Mouse (Mus musculus) neural tube, embryonic 14.5 days (tissue): ENCODE data around the gene Lpcat3. TPM values are rescaled to one million over a fixed set of nuclear protein-coding genes. Genes with fewer than 3 reads are reported as not detected.
A peak's percentile ranks its signal among the peaks of the same experiment; 100 is the strongest.

Experiments used
- ATAC-seq: fragments of 200-750 bp; cut with Nextera tagmentation; 2 replicates; pipeline ENCODE4 v1.8.0; 2017; ENCODE audit warnings: low read depth, mild to moderate bottlenecking, moderate TSS enrichment, moderate library complexity
- H3K27ac ChIP-seq: fragments of 300-500 bp; sonication (generic); 2 replicates; pipeline ENCODE4 v1.5.1; 2014; ENCODE audit warnings: low read depth, mild to moderate bottlenecking, control low read depth, low read length, moderate library complexity, mixed read lengths
- H3K27me3 ChIP-seq: fragments of 300-500 bp; sonication (generic); 2 replicates; pipeline ENCODE4 v1.6.1; 2014; ENCODE audit warnings: low read length; ENCODE audit not compliant: control insufficient read depth, insufficient read depth
- H3K36me3 ChIP-seq: fragments of 300-500 bp; sonication (generic); 2 replicates; pipeline ENCODE4 v1.6.1; 2014; ENCODE audit warnings: low read length, mixed read lengths; ENCODE audit not compliant: control insufficient read depth, insufficient read depth
- H3K4me1 ChIP-seq: fragments of 300-500 bp; sonication (generic); 2 replicates; pipeline ENCODE4 v1.6.1; 2014; ENCODE audit warnings: low read length; ENCODE audit not compliant: control insufficient read depth, insufficient read depth
- H3K4me2 ChIP-seq: fragments of 300-500 bp; sonication (generic); 2 replicates; pipeline ENCODE4 v1.6.1; 2014; ENCODE audit warnings: mild to moderate bottlenecking, low read depth, low read length, control low read depth
- H3K4me3 ChIP-seq: fragments of 300-500 bp; sonication (generic); 2 replicates; pipeline ENCODE4 v1.5.1; 2014; ENCODE audit warnings: low read depth, low read length, control low read depth, mixed read lengths
- H3K9ac ChIP-seq: fragments of 300-500 bp; sonication (generic); replicated peaks from 2 replicates; pipeline ENCODE4 v1.6.1; 2014; ENCODE audit warnings: low read depth, mild to moderate bottlenecking, control low read depth, low read length, mixed read lengths
- H3K9me3 ChIP-seq: fragments of 300-500 bp; sonication (generic); 2 replicates; pipeline ENCODE4 v1.6.1; 2016; ENCODE audit warnings: low read length; ENCODE audit not compliant: control insufficient read depth
- WGBS: fragments of 180-500 bp; shearing (Covaris S2); extraction: QIAGEN DNeasy Blood & Tissue Kit; methylation state at CpG from one replicate; pipeline ENCODE4 v1.1.7; 2014; 5-methylcytosine and 5-hydroxymethylcytosine counted together
- polyA plus RNA-seq: library from polyadenylated mRNA; unstranded; fragments of >200 nt; fragmentation: Nextera tagmentation; extraction: Ambion mirVana; gene quantifications from 2 replicates; pipeline ENCODE4 v1.2.1, GENCODE M21; 2014

The Lpcat3 gene
- polyA plus RNA-seq, 1 experiment from 2014 or later, result 40.0 TPM

DNA sequence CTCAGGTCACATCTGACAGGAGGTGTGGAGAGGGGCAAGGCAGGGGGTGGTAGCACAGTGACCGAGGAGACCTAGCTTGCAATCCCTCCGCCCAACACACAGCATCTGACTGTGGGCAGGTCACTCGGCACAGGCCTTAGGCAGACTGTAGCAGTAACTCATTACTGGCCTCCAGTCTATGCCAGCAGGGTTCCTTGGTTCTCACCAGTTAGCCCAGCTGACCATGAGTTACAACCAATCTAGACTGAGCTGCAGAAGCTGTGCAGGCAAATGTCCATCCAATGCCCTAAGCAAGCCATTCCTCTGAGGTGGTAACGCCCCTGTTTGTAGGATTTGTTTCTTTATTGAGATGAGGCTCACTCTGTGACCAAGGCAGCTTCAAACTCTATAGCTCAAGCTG, 36.5 kb downstream of the Lpcat3 start:
- Histone ChIP-seq H3K4me1 (no peaks in the 10 kb centered on the region), H3K36me3 (peaks cover 29% of the 10 kb centered on the region), H3K27ac (no peak overlapping the region), H3K27me3 (no peaks in the 10 kb centered on the region), H3K9me3 (no peaks in the 10 kb centered on the region), H3K4me2 (no peak overlapping the region), H3K9ac (no peak overlapping the region), H3K4me3 (no peak overlapping the region)
- no peak for ATAC-seq
- 77% methylated on average over 4 of the region's 4 CpGs for WGBS

- no peak overlapping the region for H3K9ac ChIP-seq
- no peaks in the 10 kb centered on the region for H3K4me1 ChIP-seq
- H3K27me3 ChIP-seq, result no peaks in the 10 kb centered on the region
- H3K4me2 ChIP-seq, result no peak overlapping the region
- H3K4me3 ChIP-seq, result no peak overlapping the region
- no peak overlapping the region for H3K27ac ChIP-seq
- no peaks in the 10 kb centered on the region for H3K9me3 ChIP-seq
- WGBS, result 84% methylated on average over 11 of the region's 11 CpGs
- H3K36me3 ChIP-seq, result peaks cover 37% of the 10 kb centered on the region
- ATAC-seq, result no peak
Observed at GRCm38 (mm10) chr6:124699962-124700610, 37.3 kb downstream of the Lpcat3 start.

DNA sequence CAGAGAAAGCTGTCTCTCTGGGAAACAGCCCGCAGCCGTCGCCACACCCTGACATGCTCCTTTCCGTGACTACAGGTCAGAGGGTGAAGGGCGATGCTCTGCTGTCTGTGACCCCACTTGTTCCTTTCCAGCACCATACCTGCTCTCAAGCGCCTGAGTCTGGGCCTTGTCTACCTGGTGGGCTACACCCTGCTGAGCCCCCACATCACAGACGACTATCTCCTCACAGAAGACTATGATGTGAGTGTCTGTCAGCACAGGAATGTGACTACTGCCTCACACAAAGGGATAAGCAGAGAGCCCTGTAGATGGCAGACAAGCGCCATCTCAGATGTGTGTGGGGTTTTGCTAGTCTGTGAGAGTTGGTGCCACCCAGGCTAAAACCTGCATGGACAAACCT, 38.5 kb downstream of the Lpcat3 start:
- H3K36me3 ChIP-seq, result peaks cover 47% of the 10 kb centered on the region
- WGBS, result 76% methylated on average over 8 of the region's 8 CpGs
- ATAC-seq, result peak; percentile 33; the same call in 1 of the 2 replicates
- H3K4me3 ChIP-seq, result no peak overlapping the region
- H3K27me3 ChIP-seq, result no peaks in the 10 kb centered on the region
- no peaks in the 10 kb centered on the region for H3K9me3 ChIP-seq
- H3K4me1 ChIP-seq, result no peaks in the 10 kb centered on the region
- no peak overlapping the region for H3K4me2 ChIP-seq
- no peak overlapping the region for H3K9ac ChIP-seq
- no peak overlapping the region for H3K27ac ChIP-seq

- H3K27me3 ChIP-seq, result no peaks in the 10 kb centered on the region
- ATAC-seq, result peak; percentile 16
- no peaks in the 10 kb centered on the region for H3K4me1 ChIP-seq
- no peak overlapping the region for H3K9ac ChIP-seq
- peaks cover 48% of the 10 kb centered on the region for H3K36me3 ChIP-seq
- H3K4me3 ChIP-seq, result no peak overlapping the region
- H3K27ac ChIP-seq, result no peak overlapping the region
- H3K4me2 ChIP-seq, result no peak overlapping the region
- no peaks in the 10 kb centered on the region for H3K9me3 ChIP-seq
- WGBS, result 96% methylated on average over 17 of the region's 17 CpGs
Observed at GRCm38 (mm10) chr6:124702102-124702783, 39.4 kb downstream of the Lpcat3 start.

- Histone ChIP-seq H3K4me1 (no peaks in the 10 kb centered on the region), H3K4me3 (no peak overlapping the region), H3K27me3 (no peaks in the 10 kb centered on the region), H3K36me3 (peaks cover 48% of the 10 kb centered on the region), H3K27ac (no peak overlapping the region), H3K9me3 (no peaks in the 10 kb centered on the region), H3K4me2 (no peak overlapping the region), H3K9ac (no peak overlapping the region)
- 59% methylated on average over 3 of the region's 3 CpGs for WGBS
- peak; percentile 80 for ATAC-seq
Observed at GRCm38 (mm10) chr6:124702784-124703103, 39.9 kb downstream of the Lpcat3 start.

GRCm38 (mm10) chr6:124703789-124704188, 41.0 kb downstream of the Lpcat3 start:
- Histone ChIP-seq H3K4me3 (no peak overlapping the region), H3K4me1 (no peaks in the 10 kb centered on the region), H3K9me3 (no peaks in the 10 kb centered on the region), H3K27me3 (no peaks in the 10 kb centered on the region), H3K4me2 (no peak overlapping the region), H3K27ac (no peak overlapping the region), H3K36me3 (peaks cover 48% of the 10 kb centered on the region), H3K9ac (no peak overlapping the region)
- no peak for ATAC-seq
- WGBS, result 85% methylated on average over 7 of the region's 7 CpGs

DNA sequence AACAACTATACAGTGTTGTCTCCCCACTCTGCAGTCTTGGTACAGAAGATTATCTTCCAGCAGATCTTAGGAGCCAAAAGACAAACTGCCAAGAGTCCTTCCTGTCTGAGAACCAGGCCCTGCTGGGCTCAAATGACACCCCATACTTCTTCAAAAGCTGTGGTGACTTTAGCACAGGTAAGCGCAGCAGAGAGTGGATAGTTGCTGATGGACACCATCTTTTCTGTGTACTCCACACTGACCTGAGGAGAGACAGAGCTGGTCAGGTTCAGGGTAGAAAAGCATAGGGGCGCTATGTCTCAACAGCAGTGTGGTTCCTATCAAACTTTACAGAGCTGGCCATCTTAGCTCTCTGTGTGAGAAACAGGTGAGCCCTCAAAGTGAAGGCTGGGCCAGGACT, 41.6 kb downstream of the Lpcat3 start:
- ATAC-seq, result no peak
- Histone ChIP-seq H3K4me2 (no peak overlapping the region), H3K27me3 (no peaks in the 10 kb centered on the region), H3K4me1 (no peaks in the 10 kb centered on the region), H3K27ac (no peak overlapping the region), H3K36me3 (peaks cover 43% of the 10 kb centered on the region), H3K9ac (no peak overlapping the region), H3K9me3 (no peaks in the 10 kb centered on the region), H3K4me3 (no peak overlapping the region)
- WGBS, result 100% methylated on average over 2 of the region's 2 CpGs

DNA sequence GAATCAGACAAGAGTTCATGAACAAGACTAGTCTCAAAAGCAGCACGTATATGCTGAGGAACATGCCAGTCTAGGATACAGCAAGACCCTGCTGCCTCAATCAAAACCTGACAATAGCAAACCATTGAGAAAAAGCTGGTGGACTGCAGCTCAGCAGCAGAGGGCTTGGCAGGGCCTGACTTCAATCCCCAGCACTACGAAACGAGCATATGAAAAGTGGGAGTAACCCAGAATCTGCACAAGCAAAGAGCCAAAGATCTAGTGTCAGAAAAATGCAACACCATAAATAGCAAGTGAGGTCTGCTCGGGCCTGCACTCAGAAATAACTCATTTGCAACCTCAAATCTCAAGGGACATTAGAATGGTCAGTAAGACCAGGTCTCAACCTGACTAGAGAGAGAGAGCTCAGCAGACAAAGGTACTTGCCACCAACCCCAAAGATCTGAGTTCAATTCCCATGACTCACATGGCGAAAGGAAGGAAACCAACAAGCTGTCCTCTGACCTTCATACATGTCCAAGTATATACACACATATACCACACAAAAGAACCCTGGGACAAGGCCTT, 43.3 kb downstream of the Lpcat3 start:
- WGBS, result 86% methylated on average over 5 of the region's 5 CpGs
- Histone ChIP-seq H3K4me1 (peaks cover 9% of the 10 kb centered on the region), H3K4me3 (no peak overlapping the region), H3K27me3 (no peaks in the 10 kb centered on the region), H3K36me3 (peaks cover 43% of the 10 kb centered on the region), H3K9ac (no peak overlapping the region), H3K9me3 (no peaks in the 10 kb centered on the region), H3K4me2 (no peak overlapping the region), H3K27ac (no peak overlapping the region)
- ATAC-seq, result no peak

GRCm38 (mm10) chr6:124708289-124708889, 45.6 kb downstream of the Lpcat3 start:
- no peaks in the 10 kb centered on the region for H3K9me3 ChIP-seq
- no peaks in the 10 kb centered on the region for H3K27me3 ChIP-seq
- H3K36me3 ChIP-seq, result peaks cover 28% of the 10 kb centered on the region
- peaks cover 16% of the 10 kb centered on the region for H3K4me1 ChIP-seq
- 96% methylated on average over 10 of the region's 10 CpGs for WGBS
- no peak for ATAC-seq
- no peak overlapping the region for H3K4me2 ChIP-seq
- H3K27ac ChIP-seq, result no peak overlapping the region
- H3K4me3 ChIP-seq, result no peak overlapping the region
- H3K9ac ChIP-seq, result no peak overlapping the region
